Mouse (Mus musculus) cerebellum, adult 9-11 months (tissue): ENCODE results near the gene Gm44973.
"Not testable (repeated sequence)": the region's sequence is repeated elsewhere in the genome, so short reads cannot be mapped to it uniquely, and the experiment has no call there.

Experiments used
- DNase-seq: peaks from one replicate; pipeline ENCODE4 v3.0.0; 2022

The Gm44973 gene

DNA sequence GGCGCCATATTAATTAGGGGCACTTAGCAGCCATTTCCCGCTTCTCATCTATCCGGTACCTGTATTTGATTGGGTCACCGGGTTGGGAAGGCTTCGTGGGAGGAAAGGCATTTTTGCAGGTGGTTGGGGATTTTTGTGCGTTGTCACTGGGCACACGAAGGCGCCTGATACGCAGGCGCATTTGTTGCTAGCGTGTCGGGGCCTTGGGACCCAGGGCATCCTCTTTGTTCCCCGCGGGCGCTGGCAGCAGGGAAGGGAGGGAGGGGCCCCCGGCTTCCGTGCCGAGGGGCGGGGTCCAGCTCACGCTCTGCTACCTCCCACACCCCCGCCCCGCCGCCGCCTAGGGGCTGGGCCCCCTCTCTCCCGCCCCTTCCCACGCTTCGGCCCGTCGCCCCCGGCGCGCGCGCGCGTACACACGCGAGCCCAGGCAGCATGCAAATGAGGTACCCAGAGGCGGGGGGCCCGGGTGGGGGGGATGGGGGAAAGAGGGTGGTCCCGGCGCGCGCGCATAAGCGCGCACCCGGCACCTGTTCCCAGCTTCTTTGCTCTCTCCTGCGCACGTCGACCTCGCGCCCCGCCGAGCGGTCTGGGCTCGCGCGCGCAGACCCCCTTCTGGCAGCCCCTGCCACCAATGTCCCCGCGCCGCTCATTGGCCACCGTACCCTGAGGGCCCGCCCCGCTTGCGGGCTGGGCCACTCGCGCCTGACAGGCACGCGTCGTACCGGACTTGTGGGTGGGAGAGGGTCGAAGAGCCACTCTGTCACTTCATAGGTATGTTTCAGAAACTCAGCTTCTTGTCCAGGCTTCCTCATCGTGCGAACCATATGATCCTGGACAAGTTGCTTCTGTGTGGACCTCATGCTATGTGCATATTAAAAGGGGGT is at the start of gene Gm44973:
Gm44973 (plus strand) TSS at position 379 of the 884 bp plus-strand sequence.
- DNase-seq: peak; percentile 96

GRCm38 (mm10) chr7:4971068-4971467 is 44.2 kb upstream of the Gm44973 start, which contains the start of gene Sbk3:
Gene Sbk3 (minus strand): TSS chr7:4971168.
- no peak for DNase-seq

DNA sequence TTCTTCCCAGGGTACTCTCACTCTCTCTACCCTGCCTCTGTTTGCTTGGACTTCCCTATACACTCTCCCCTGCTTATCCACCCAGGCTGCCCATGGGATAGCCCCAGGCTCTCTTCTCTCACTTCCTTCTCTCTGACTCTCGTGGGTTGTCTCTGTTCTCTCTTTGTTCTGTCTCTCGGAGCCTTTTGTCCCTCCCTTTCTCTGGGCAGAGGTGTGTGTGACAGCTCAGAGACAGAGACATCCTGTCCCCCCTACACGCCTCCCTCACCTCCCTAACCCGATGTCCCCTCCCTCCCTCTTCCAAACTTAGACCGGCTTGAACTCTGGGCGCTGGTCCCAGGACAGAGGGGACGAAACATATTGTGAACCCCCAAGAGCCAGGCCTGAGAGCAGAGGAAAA is 43.6 kb upstream of the Gm44973 start:
- no peak for DNase-seq

- DNase-seq: no peak
Observed at GRCm38 (mm10) chr7:4972321-4973047, 42.8 kb upstream of the Gm44973 start.

DNA sequence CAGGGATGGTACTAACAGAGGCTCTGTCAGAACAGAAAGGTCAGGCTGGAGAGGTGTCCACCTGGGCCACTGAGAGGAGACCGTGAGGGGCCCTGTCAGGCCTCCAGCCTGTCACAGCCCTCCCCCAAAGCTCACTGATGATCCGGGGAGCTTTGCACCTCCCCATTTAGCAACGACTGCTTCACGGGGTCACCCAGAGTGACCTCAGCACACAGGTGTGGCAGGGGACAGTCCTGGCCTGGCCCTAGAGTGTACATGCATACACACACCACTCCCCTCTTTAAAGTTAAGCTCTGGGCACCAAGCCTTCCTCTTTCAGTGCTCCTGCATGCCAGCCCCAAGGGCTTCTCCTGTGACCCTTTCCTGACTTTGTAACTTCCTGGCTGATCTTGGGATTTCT is 39.8 kb upstream of the Gm44973 start:
- DNase-seq: no peak

DNA sequence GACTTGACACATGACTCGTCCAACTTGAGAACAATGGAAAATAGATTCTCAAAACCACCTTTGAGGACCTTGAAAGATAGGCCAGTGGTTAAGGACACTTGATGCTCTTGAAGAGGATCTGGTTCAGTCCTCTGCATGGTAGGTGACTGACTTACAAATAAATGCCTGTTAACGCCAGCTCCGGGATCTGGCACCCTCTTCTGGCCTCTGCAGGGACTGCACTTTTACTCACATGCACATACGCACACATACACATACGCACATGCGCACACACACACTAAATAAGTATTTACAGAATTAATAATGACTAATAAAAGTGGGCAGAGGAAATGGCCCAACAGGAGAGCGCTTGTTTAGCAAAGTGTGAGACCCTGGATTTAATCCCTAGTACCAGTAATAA is 38.5 kb upstream of the Gm44973 start:
- no peak for DNase-seq

GRCm38 (mm10) chr7:4988250-4988649 is 27.0 kb upstream of the Gm44973 start:
- DNase-seq: no peak

DNA sequence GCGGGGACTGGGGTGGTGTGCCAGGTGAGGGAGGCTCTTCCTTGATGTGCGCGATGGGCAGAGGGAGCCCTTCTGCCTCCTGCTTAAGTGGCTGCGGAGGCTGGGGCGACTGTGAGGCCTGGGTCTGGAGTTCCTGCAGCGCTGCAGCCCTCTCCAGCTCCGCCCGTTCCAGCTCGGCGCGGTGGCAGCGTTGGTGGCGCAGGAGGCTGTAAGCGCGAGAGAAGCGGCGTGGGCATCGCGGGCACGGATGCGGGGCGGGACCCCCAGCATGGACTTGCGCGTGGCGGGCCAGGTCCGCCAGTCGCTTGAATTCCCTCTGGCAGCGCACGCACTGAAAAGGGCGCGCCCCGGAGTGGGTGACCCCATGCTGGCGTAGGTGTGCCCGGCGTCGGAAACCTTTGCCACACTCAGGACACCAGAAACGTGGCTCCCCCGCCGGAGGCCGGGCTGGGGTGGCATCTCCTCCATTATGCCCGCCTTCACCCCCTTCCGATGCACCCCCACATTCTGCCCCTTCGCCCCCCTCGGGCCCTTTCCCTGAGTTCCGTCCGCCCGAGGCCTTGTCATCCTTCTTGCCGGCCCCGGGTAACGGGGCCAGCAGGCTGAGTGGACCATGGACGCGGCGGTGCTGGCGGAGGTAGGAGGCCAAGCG is 21.8 kb upstream of the Gm44973 start:
- peak; percentile 60 for DNase-seq

DNA sequence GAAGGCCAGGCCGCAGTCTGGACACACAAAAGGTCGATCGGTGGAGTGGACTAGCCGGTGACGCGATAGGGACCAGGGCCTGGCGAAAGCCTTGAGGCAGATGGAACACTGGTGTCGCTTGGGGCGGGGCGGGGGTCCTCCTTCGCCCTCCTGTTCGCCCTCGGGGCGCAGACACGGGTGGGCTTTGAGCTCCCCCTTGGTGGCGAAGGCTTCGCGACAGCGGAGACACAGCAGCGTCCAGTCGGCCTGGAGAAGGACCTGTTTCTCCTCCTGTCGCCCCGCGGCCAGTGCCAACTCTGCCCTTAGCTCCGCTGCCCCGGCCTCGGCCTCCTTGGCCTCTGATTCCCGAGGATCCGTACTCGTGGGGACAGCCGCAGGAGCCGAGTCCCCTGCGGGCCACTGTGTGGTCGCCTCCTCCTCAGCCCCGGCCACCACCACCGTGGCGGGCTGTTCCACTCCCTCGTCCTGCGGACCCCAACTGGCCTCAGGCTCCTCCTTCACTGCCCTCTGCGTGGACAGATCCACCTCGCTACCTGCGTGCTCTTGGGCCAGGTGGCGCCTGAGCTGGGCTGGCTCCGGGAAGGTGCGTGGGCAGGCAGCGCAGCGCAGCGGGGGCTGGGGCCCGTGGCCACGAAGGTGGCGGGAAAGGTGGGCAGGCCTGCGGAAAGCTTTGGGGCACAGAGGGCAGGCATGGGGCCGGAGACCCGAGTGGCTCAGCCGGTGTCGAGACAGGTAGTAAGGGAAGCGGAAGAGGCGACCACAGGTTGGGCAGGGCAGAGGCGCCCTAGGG is 21.1 kb upstream of the Gm44973 start:
- peak; percentile 68 for DNase-seq

GRCm38 (mm10) chr7:4995268-4996002 is 19.9 kb upstream of the Gm44973 start:
- no peak for DNase-seq

- peak; percentile 94 for DNase-seq
Observed at GRCm38 (mm10) chr7:4996003-4996895, 19.0 kb upstream of the Gm44973 start, which contains the start of gene Zfp579. Gene Zfp579 (minus strand): TSS chr7:4996158.

DNA sequence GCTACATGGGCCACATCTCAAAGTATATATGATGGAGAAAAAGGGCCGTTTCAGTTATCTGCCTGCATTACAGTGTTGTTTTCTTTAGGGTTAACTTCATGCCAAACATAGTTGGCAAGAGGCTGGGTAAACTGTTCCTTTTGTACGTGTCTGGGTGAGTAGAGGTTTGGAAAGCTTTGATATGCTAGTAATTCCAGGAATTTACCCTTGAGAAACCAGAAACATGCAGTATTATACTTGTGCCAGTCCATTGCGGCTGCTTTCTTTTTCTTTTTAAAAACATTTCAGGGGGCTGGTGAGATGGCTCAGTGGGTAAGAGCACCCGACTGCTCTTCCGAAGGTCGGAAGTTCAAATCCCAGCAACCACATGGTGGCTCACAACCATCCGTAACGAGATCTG is 18.4 kb upstream of the Gm44973 start:
- no peak for DNase-seq

GRCm38 (mm10) chr7:4999876-5000275 is 15.4 kb upstream of the Gm44973 start:
- DNase-seq: no peak

DNA sequence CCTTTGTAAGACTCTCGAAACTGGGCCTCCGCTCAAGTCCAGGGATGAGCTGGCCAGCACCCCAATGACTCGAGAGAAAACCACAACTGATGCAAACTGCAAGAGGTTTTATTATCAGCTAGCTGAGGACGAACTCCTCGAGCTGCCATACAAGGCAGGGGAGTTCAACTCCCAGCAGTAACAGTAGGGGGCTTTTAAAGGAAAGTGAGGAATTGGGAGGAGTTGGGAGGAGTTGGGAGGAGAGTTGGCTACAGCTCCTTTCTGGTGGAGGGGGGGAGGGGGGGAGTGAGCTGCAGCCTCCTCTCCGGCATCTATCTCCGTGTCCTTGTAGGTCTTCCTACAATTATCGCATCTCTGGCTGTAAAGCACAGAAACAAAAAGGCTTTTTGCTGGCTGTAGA is 12.4 kb upstream of the Gm44973 start:
- DNase-seq: not testable (repeated sequence)

DNA sequence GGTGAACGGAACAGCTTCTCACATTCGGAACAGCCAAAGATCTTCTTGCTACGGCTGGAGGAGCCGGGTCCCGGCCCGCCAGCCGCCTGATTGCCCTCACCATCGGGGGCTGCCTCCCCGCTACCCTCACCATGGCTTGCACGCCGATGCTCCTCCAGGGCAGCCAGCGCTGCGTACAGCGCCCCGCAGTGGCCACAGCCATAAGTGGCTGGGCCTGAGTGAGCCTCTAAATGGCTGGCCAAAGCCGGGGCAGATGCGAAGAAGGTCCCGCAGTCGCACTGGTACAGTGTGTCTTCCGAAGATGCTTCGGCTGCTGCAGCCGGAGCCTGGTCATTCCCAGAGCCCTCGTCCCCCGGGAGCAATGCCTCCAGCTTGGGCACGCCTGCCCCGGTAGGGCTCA is 7.1 kb upstream of the Gm44973 start:
- DNase-seq: no peak

- peak; percentile 59 for DNase-seq
Observed at GRCm38 (mm10) chr7:5012681-5013513, 2.4 kb upstream of the Gm44973 start.

DNA sequence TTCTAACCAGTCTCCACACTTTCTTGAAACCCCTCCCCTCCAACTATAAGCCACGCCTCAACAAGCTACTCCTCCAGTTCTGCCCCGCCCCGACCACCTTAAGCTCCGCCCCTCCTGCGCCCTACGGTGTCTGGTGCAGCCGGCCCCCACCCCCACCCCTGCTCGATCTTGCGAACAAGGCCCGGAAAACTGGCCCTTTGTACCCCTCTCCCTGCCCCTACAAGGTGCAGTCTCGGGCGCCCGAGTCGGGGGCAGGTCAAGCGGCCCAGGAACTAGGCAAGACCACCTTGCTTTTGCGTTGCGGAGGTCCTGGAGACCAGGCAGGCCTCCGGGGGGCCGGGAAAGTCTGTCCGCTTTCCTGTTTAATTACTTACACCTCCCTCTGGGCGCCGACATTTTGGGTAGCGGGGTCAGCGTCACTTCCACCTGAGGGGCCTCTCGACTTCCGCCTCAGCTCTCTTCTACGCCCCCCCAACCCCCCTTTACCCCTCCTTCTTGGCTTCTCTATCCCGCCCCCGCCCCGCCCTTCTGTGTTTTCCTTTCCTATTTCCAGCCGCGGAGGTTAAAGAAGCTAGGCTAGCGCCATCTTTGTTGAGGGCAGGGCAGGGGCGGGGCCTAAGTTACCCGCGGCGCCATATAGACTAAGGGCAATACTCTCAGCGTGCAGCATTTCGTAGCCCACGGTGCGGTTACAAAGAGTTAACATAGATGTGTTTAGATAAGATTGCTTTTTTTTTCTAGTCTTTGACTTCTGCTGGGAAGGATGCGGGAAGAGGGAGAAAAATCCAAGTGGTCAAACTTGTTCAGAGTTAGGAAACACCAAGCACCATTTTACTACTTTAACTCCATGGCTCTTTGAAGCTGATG is 812 bp upstream of the Gm44973 start, which contains the start of the genes Zfp524 and Fiz1:
Zfp524 (plus strand) TSS at position 165 of the 867 bp plus-strand sequence.
Fiz1 (minus strand) TSS at position 447 of the 867 bp plus-strand sequence.
- peak; percentile 95 for DNase-seq

GRCm38 (mm10) chr7:5016057-5016456 is 761 bp downstream of the Gm44973 start:
- DNase-seq: peak; percentile 54

DNA sequence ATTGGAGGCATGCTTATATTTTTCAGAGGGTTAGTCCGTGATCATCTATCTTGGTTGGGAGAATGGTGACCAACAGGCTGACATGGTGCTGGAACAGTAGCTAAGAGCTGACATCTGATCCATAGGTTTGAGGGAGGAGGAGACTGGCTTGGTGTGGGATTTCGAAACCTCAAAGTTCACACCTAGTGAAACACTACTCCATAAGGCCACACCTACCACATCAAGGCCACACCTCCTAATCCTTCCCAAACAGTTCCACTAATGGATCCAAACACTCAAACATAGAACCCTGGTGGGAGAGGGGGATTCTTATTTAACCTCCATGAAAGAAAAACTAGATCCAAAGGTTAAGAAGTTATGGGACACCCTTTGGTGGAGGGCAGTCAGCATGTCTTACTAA is 1.6 kb downstream of the Gm44973 start:
- peak; percentile 48 for DNase-seq
